Mouse (Mus musculus) kidney, embryonic 16.5 days (tissue): ENCODE measurements around the gene Cd164l2. TPM values are rescaled to one million over a fixed set of nuclear protein-coding genes. Genes with fewer than 3 reads are reported as not detected.
A peak's percentile ranks its signal among the peaks of the same experiment; 100 is the strongest.

Source experiments
- ATAC-seq: fragments of 200-750 bp; cut with Nextera tagmentation; 2 replicates; pipeline ENCODE4 v1.8.0; 2017; ENCODE audit warnings: moderate TSS enrichment; ENCODE audit not compliant: low FRiP score, low TSS enrichment
- H3K27ac ChIP-seq: fragments of 300-500 bp; sonication (generic); 2 replicates; pipeline ENCODE4 v1.5.1; 2014; ENCODE audit warnings: low read length
- H3K27me3 ChIP-seq: fragments of 300-500 bp; sonication (generic); 2 replicates; pipeline ENCODE4 v1.6.1; 2014; ENCODE audit warnings: low read length, control low read depth, mixed read lengths; ENCODE audit not compliant: insufficient read depth
- H3K36me3 ChIP-seq: fragments of 300-500 bp; sonication (generic); 2 replicates; pipeline ENCODE4 v1.6.1; 2014; ENCODE audit warnings: low read length, control low read depth, mixed read lengths; ENCODE audit not compliant: insufficient read depth
- H3K4me1 ChIP-seq: fragments of 300-500 bp; sonication (generic); 2 replicates; pipeline ENCODE4 v1.6.1; 2014; ENCODE audit warnings: low read length, control low read depth, mixed read lengths; ENCODE audit not compliant: insufficient read depth
- H3K4me2 ChIP-seq: fragments of 300-500 bp; sonication (generic); replicated peaks from 2 replicates; pipeline ENCODE4 v1.6.1; 2014; ENCODE audit warnings: low read depth, low read length
- H3K4me3 ChIP-seq: fragments of 300-500 bp; sonication (generic); 2 replicates; pipeline ENCODE4 v1.5.1; 2014; ENCODE audit warnings: mild to moderate bottlenecking, low read length
- H3K9ac ChIP-seq: fragments of 300-500 bp; sonication (generic); replicated peaks from 2 replicates; pipeline ENCODE4 v1.6.1; 2014; ENCODE audit warnings: low read length
- H3K9me3 ChIP-seq: fragments of 300-500 bp; sonication (generic); 2 replicates; pipeline ENCODE4 v1.6.1; 2016; ENCODE audit warnings: low read length, control low read depth
- WGBS: fragments of 180-500 bp; shearing (Covaris S2); extraction: QIAGEN DNeasy Blood & Tissue Kit; methylation state at CpG from one replicate; pipeline ENCODE4 v1.1.7; 2014; 5-methylcytosine and 5-hydroxymethylcytosine counted together
- polyA plus RNA-seq: library from polyadenylated mRNA; unstranded; fragments of >200 nt; fragmentation: Nextera tagmentation; extraction: Ambion mirVana; gene quantifications from 2 replicates; pipeline ENCODE4 v1.2.1, GENCODE M21; 2015

Cd164l2 gene
- polyA plus RNA-seq, 1 experiment from 2014 or later = 16.8 TPM

GRCm38 (mm10) chr4:133186856-133187255 lies 25.1 kb upstream of the Cd164l2 start:
- peaks cover 31% of the 10 kb centered on the region for H3K4me1 ChIP-seq
- 91% methylated on average over 5 of the region's 5 CpGs for WGBS
- H3K9me3 ChIP-seq = no peaks in the 10 kb centered on the region
- no peak overlapping the region for H3K9ac ChIP-seq
- no peak overlapping the region for H3K4me2 ChIP-seq
- no peak overlapping the region for H3K27ac ChIP-seq
- no peaks in the 10 kb centered on the region for H3K27me3 ChIP-seq
- ATAC-seq = no peak
- H3K4me3 ChIP-seq = no peak overlapping the region
- H3K36me3 ChIP-seq = peaks cover 61% of the 10 kb centered on the region

GRCm38 (mm10) chr4:133189396-133189795 lies 22.5 kb upstream of the Cd164l2 start:
- no peaks in the 10 kb centered on the region for H3K9me3 ChIP-seq
- H3K36me3 ChIP-seq = peaks cover 77% of the 10 kb centered on the region
- H3K4me2 ChIP-seq = no peak overlapping the region
- no peak overlapping the region for H3K4me3 ChIP-seq
- H3K27me3 ChIP-seq = no peaks in the 10 kb centered on the region
- H3K9ac ChIP-seq = no peak overlapping the region
- H3K27ac ChIP-seq = no peak overlapping the region
- H3K4me1 ChIP-seq = peaks cover 18% of the 10 kb centered on the region
- WGBS = 54% methylated on average over 10 of the region's 10 CpGs
- ATAC-seq = no peak

GRCm38 (mm10) chr4:133194482-133194881 lies 17.4 kb upstream of the Cd164l2 start:
- no peak overlapping the region for H3K27ac ChIP-seq
- peaks cover 34% of the 10 kb centered on the region for H3K4me1 ChIP-seq
- 88% methylated on average over 10 of the region's 11 CpGs for WGBS
- H3K9ac ChIP-seq = no peak overlapping the region
- no peaks in the 10 kb centered on the region for H3K27me3 ChIP-seq
- ATAC-seq = no peak
- H3K4me3 ChIP-seq = no peak overlapping the region
- no peak overlapping the region for H3K4me2 ChIP-seq
- peaks cover 57% of the 10 kb centered on the region for H3K36me3 ChIP-seq
- no peaks in the 10 kb centered on the region for H3K9me3 ChIP-seq

- H3K27ac ChIP-seq = no peak overlapping the region
- H3K4me1 ChIP-seq = peaks cover 39% of the 10 kb centered on the region
- no peaks in the 10 kb centered on the region for H3K9me3 ChIP-seq
- H3K27me3 ChIP-seq = no peaks in the 10 kb centered on the region
- ATAC-seq = no peak
- H3K36me3 ChIP-seq = peaks cover 57% of the 10 kb centered on the region
- no peak overlapping the region for H3K9ac ChIP-seq
- 77% methylated on average over 4 of the region's 4 CpGs for whole genome bisulfite sequencing
- H3K4me3 ChIP-seq = no peak overlapping the region
- no peak overlapping the region for H3K4me2 ChIP-seq
These were observed 16.9 kb upstream of the Cd164l2 start for GRCm38 (mm10) chr4:133195014-133195413.

GRCm38 (mm10) chr4:133196136-133196535 lies 15.8 kb upstream of the Cd164l2 start:
- no peak for ATAC-seq
- WGBS = 88% methylated on average over 2 of the region's 2 CpGs
- no peaks in the 10 kb centered on the region for H3K27me3 ChIP-seq
- H3K4me3 ChIP-seq = no peak overlapping the region
- H3K4me1 ChIP-seq = peaks cover 50% of the 10 kb centered on the region
- H3K4me2 ChIP-seq = no peak overlapping the region
- H3K9me3 ChIP-seq = no peaks in the 10 kb centered on the region
- H3K36me3 ChIP-seq = peaks cover 46% of the 10 kb centered on the region
- peak overlapping the region; percentile 93 for H3K27ac ChIP-seq
- no peak overlapping the region for H3K9ac ChIP-seq

GRCm38 (mm10) chr4:133196852-133197251 lies 15.1 kb upstream of the Cd164l2 start:
- Histone ChIP-seq H3K27ac (peak overlapping the region; percentile 93), H3K9me3 (no peaks in the 10 kb centered on the region), H3K9ac (peak overlapping the region; percentile 53; the same call in 1 of the 2 replicates), H3K4me2 (no peak overlapping the region), H3K27me3 (no peaks in the 10 kb centered on the region), H3K36me3 (peaks cover 38% of the 10 kb centered on the region), H3K4me3 (no peak overlapping the region), H3K4me1 (peaks cover 53% of the 10 kb centered on the region)
- WGBS = 15% methylated on average over 7 of the region's 7 CpGs
- no peak for ATAC-seq

- Histone ChIP-seq H3K36me3 (peaks cover 33% of the 10 kb centered on the region), H3K27me3 (no peaks in the 10 kb centered on the region), H3K4me3 (no peak overlapping the region), H3K4me1 (peaks cover 53% of the 10 kb centered on the region), H3K9ac (peak overlapping the region; percentile 53), H3K9me3 (no peaks in the 10 kb centered on the region), H3K4me2 (no peak overlapping the region; the same call in 1 of the 2 replicates), H3K27ac (peak overlapping the region; percentile 93)
- peak; percentile 4; the same call in 1 of the 2 replicates for ATAC-seq
- WGBS = 23% methylated on average over 5 of the region's 5 CpGs
These were observed 14.6 kb upstream of the Cd164l2 start for GRCm38 (mm10) chr4:133197355-133197754.

- no peaks in the 10 kb centered on the region for H3K9me3 ChIP-seq
- WGBS = 27% methylated on average over 13 of the region's 13 CpGs
- no peak overlapping the region for H3K4me3 ChIP-seq
- no peak overlapping the region; the same call in 1 of the 2 replicates for H3K4me2 ChIP-seq
- ATAC-seq = peak; percentile 44
- H3K27ac ChIP-seq = peak overlapping the region; percentile 93
- H3K36me3 ChIP-seq = peaks cover 29% of the 10 kb centered on the region
- peak overlapping the region; percentile 53 for H3K9ac ChIP-seq
- H3K27me3 ChIP-seq = no peaks in the 10 kb centered on the region
- peaks cover 53% of the 10 kb centered on the region for H3K4me1 ChIP-seq
These were observed 14.1 kb upstream of the Cd164l2 start for GRCm38 (mm10) chr4:133197801-133198286.

- peak; percentile 16 for ATAC-seq
- H3K4me2 ChIP-seq = no peak overlapping the region; the same call in 1 of the 2 replicates
- H3K27ac ChIP-seq = peak overlapping the region; percentile 93
- 21% methylated on average over 19 of the region's 19 CpGs for WGBS
- H3K9ac ChIP-seq = peak overlapping the region; percentile 50; the same call in 1 of the 2 replicates
- H3K36me3 ChIP-seq = peaks cover 22% of the 10 kb centered on the region
- no peaks in the 10 kb centered on the region for H3K27me3 ChIP-seq
- H3K4me3 ChIP-seq = no peak overlapping the region
- H3K4me1 ChIP-seq = peaks cover 53% of the 10 kb centered on the region
- no peaks in the 10 kb centered on the region for H3K9me3 ChIP-seq
These were observed 13.4 kb upstream of the Cd164l2 start for GRCm38 (mm10) chr4:133198337-133199180.

- peak overlapping the region; percentile 77; the same call in 1 of the 2 replicates for H3K27ac ChIP-seq
- H3K9me3 ChIP-seq = no peaks in the 10 kb centered on the region
- no peak overlapping the region for H3K4me2 ChIP-seq
- peak overlapping the region; percentile 48; the same call in 1 of the 2 replicates for H3K9ac ChIP-seq
- H3K4me1 ChIP-seq = peaks cover 59% of the 10 kb centered on the region
- no peaks in the 10 kb centered on the region for H3K27me3 ChIP-seq
- ATAC-seq = no peak
- H3K4me3 ChIP-seq = no peak overlapping the region
- H3K36me3 ChIP-seq = peaks cover 11% of the 10 kb centered on the region
- 66% methylated on average over 6 of the region's 6 CpGs for WGBS
These were observed 12.2 kb upstream of the Cd164l2 start for GRCm38 (mm10) chr4:133199743-133200142.
